Mouse (Mus musculus) ES-E14 (cell line): ENCODE data around the gene Dvl3. TPM values are rescaled to one million over a fixed set of nuclear protein-coding genes. Genes with fewer than 3 reads are reported as not detected.

Source experiments
- DNase-seq: peaks from one replicate; pipeline ENCODE4 v3.0.0-alpha.2; 2013; ENCODE audit warnings: low read depth, low spot score
- H3K27ac ChIP-seq: 2 replicates; pipeline ENCODE4 v1.5.1; 2012; ENCODE audit warnings: low read depth, mild to moderate bottlenecking, low read length, moderate library complexity, mixed read lengths; ENCODE audit not compliant: poor library complexity, insufficient read depth, severe bottlenecking
- H3K36me3 ChIP-seq: 2 replicates; pipeline ENCODE4 v1.6.1; 2012; ENCODE audit warnings: mild to moderate bottlenecking, low read length, moderate library complexity, mixed read lengths; ENCODE audit not compliant: control insufficient read depth, poor library complexity, insufficient read depth, severe bottlenecking
- H3K4me1 ChIP-seq, 2 experiments: fragments of 150-350 bp in 1 of 2; sonication (generic) in 1 of 2; 2 replicates each; pipeline ENCODE4 v1.6.1; 2012; ENCODE audit warnings: low read length in 2 of 2, mild to moderate bottlenecking in 1 of 2, mixed read lengths in 1 of 2; ENCODE audit not compliant: control insufficient read depth in 2 of 2, insufficient read depth in 2 of 2, poor library complexity in 1 of 2
- H3K4me3 ChIP-seq, 2 experiments: fragments of 150-350 bp in 1 of 2; sonication (generic) in 1 of 2; 2 replicates each; pipeline ENCODE4 v1.5.1; 2012; ENCODE audit warnings: low read length in 2 of 2, low read depth in 1 of 2, mild to moderate bottlenecking in 1 of 2, mixed read lengths in 1 of 2; ENCODE audit not compliant: insufficient read depth in 1 of 2, poor library complexity in 1 of 2, severe bottlenecking in 1 of 2
- H3K9ac ChIP-seq: 2 replicates; pipeline ENCODE4 v1.6.1; 2012; ENCODE audit warnings: low read depth, mild to moderate bottlenecking, low read length, mixed read lengths; ENCODE audit not compliant: poor library complexity, insufficient read depth, severe bottlenecking
- H3K9me3 ChIP-seq: fragments of 150-350 bp; sonication (generic); 2 replicates; pipeline ENCODE4 v1.6.1; 2012; ENCODE audit warnings: low read depth, mild to moderate bottlenecking, low read length; ENCODE audit not compliant: control insufficient read depth, insufficient read depth
- CHD2 ChIP-seq: IDR thresholded peaks from 2 replicates; pipeline ENCODE4 v1.6.1; 2014; ENCODE audit warnings: mild to moderate bottlenecking, low read depth, low read length, inconsistent platforms
- HCFC1 ChIP-seq: IDR thresholded peaks from 2 replicates; pipeline ENCODE4 v1.6.1; 2012; ENCODE audit warnings: low read length, inconsistent platforms, borderline replicate concordance; ENCODE audit not compliant: insufficient read depth
- MAFK ChIP-seq: IDR thresholded peaks from 2 replicates; pipeline ENCODE4 v1.6.1; 2014; ENCODE audit warnings: mild to moderate bottlenecking, low read depth, low read length, inconsistent platforms; ENCODE audit not compliant: insufficient read depth
- ZC3H11A ChIP-seq: IDR thresholded peaks from 2 replicates; pipeline ENCODE4 v1.6.1; 2012; ENCODE audit warnings: low read depth, mild to moderate bottlenecking, inconsistent platforms, low read length, borderline replicate concordance
- ZNF384 ChIP-seq: IDR thresholded peaks from 2 replicates; pipeline ENCODE4 v1.6.1; 2012; ENCODE audit warnings: low read depth, low read length, inconsistent platforms
- in situ Hi-C, 2 experiments: fragments of 600-800 bp; cut with MboI; formaldehyde crosslinking; loops; one replicate each; pipeline ENCODE4 v1.15.1; 2025; ENCODE audit warnings: low sequenced_read_pairs in 2 of 2, inconsistent platforms in 1 of 2; ENCODE audit not compliant: unreplicated experiment in 2 of 2
- total RNA-seq: library from RNA; depleted of rRNA; stranded (reverse); fragments of 300-350 nt; gene quantifications from 2 replicates; pipeline ENCODE4 v1.2.3, GENCODE M21; 2012

The Dvl3 gene
- total RNA-seq, 1 experiment, result 10.8 TPM

DNA sequence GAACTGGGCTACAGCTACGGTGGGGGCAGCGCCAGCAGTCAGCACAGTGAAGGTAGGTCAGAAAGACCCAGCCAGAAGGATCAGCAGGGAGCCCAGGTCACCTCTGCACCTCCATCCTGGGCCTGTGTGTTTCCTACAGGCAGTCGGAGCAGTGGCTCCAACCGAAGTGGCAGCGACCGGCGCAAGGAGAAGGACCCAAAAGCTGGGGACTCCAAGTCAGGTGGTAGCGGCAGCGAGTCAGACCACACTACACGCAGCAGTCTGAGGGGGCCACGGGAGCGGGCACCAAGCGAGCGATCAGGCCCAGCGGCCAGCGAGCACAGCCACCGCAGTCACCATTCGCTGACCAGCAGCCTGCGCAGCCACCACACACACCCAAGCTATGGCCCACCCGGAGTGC lies 14.2 kb downstream of the Dvl3 start:
- Histone ChIP-seq H3K9ac (peak overlapping the region; percentile 45), H3K9me3 (no peaks in the 10 kb centered on the region), H3K36me3 (peaks cover 18% of the 10 kb centered on the region), H3K4me3 (peak overlapping the region; percentile 32 to 50), H3K27ac (no peak overlapping the region), H3K4me1 (peaks cover 0 to 4% of the 10 kb centered on the region in 2 experiments; a peak in 1 of 4 replicates)
- in situ Hi-C loops, result no loop called here
- TF ChIP-seq ZC3H11A, result no peak
- TF ChIP-seq ZNF384, result no peak
- TF ChIP-seq CHD2, result no peak
- TF ChIP-seq MAFK, result no peak
- TF ChIP-seq HCFC1, result no peak
- DNase-seq, result no peak

DNA sequence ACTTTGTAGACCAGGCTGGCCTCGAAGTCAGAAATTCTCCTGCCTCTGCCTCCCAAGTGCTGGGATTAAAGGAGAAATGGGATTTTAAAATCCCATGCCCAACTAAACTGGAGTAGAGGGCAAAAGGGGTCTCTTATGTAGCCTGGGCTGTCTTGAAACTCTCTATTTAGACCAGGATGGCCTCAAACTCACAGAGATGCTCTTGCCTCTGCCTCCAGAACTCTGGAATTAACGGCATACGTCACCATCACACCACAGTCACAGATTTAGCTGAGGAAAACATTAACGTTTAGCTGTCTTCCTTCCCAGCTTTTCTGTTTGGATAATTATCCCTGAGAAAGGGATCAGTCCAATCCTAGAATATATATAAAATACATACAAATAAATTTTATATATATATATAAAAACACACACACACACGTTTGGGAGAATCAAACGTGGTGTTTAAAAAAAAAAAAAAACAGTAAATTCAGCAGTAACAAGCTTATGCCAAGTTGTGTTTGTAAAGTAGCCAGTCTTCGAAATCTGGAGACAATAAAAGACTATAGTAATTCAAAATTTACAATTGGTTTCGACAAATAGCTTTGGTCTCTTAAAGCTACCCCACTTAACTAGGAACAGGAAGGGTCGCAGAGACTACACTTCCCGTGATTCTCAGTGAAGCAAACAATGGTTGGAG lies 18.0 kb downstream of the Dvl3 start:
- in situ Hi-C loops, result no loop called here
- H3K4me1 ChIP-seq, result peaks cover 5 to 15% of the 10 kb centered on the region in 2 experiments; a peak in 3 of 4 replicates
- no peak overlapping the region for H3K9ac ChIP-seq
- H3K9me3 ChIP-seq, result no peaks in the 10 kb centered on the region
- TF ChIP-seq CHD2, result no peak; the same call in 1 of the 2 replicates
- TF ChIP-seq ZNF384, result peak; percentile 57; the same call in 1 of the 2 replicates
- no peak for TF ChIP-seq ZC3H11A
- no peak for TF ChIP-seq HCFC1
- no peak for TF ChIP-seq MAFK
- H3K4me3 ChIP-seq, result no peak overlapping the region
- H3K27ac ChIP-seq, result no peak overlapping the region
- H3K36me3 ChIP-seq, result peaks cover 16% of the 10 kb centered on the region
- DNase-seq, result no peak

DNA sequence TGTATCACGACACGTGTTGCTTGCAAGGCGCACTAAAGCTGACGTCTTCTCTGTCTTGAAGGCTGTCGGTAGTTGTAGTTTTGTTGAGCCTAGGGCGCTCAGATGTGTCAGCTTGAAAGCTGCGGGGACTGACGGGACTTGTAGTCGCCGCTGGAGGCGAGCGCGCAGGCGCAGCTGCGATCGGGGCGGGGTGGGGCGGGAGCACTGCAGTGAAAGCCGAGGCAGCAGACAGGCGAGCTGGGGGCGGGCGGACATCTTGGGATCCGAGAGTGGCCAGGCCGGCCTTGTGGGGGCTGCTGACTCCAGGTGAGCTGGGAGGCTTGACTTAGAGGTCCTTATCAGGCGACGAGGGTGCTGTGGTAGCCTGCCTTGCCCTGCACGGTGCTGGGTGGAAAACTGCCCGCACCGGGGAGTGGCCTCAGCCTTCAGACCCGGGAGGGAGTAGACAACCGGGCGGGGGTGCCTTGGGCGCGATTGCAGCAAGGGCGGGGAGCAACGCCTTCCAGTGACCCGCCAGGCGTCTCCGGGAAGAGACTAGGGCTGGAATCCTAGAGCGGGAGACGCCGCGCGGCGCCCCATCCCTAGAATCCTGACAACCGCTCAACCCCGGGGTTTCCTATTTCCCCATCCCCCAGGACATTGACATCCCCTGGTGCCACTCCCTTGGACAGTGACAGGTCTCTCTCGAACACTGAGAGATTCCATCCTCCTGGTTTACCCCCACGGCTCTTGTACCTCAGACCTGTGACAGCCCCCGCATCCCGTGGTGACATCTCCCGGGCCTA lies 18.7 kb downstream of the Dvl3 start, which contains the start of gene Ap2m1:
TSS of gene Ap2m1 (plus strand) at position 183 of the 785 bp plus-strand sequence.
- H3K9me3 ChIP-seq, result no peaks in the 10 kb centered on the region
- DNase-seq, result peak; percentile 94
- in situ Hi-C loops, result no loop called here
- H3K9ac ChIP-seq, result peak within 1 kb of the TSS; percentile 95
- no peak; the same call in 1 of the 2 replicates for TF ChIP-seq ZNF384
- TF ChIP-seq CHD2, result 0 out of 2 replicates have a peak, but pooled peaks have one; percentile 80
- peak; percentile 100 for TF ChIP-seq HCFC1
- peaks cover 5 to 15% of the 10 kb centered on the region in 2 experiments; a peak in 3 of 4 replicates for H3K4me1 ChIP-seq
- peak within 1 kb of the TSS; percentile 72 to 97 for H3K4me3 ChIP-seq
- H3K36me3 ChIP-seq, result peaks cover 18% of the 10 kb centered on the region
- H3K27ac ChIP-seq, result peak within 1 kb of the TSS; percentile 82

DNA sequence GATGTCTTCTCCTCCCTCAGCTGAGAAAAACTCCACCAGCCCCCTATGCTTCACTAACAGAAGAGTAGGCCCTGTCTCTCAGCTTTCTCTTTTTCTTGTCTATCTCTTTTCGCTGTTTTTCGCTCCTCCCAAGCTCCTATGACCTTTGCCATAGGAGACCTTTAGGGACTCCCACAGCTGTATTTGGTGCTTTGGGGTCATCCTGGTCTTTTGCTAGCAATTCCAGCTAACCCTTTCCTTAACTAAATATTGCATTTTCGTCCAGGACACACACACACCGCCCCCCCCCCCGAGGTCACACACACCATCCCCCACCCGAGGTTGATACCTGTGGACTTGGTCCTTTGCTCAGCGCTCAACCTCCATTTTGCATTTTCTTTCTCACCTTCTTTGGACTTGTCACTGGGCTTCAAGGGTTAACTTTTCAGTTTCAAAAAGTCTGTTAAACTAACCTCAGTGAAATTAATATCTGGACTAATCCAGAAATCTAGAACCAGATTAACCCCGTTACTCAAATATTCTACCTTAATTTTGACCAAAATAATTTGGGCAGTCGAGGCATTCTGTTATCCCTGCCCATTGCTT lies 19.4 kb downstream of the Dvl3 start:
- Histone ChIP-seq H3K4me3 (peak overlapping the region; percentile 72 to 97), H3K4me1 (peaks cover 5 to 16% of the 10 kb centered on the region in 2 experiments; a peak in 3 of 4 replicates), H3K9me3 (no peaks in the 10 kb centered on the region), H3K36me3 (peaks cover 21% of the 10 kb centered on the region), H3K27ac (no peak overlapping the region; the same call in 1 of the 2 replicates), H3K9ac (peak overlapping the region; percentile 95; the same call in 1 of the 2 replicates)
- TF ChIP-seq MAFK (no peak), CHD2 (no peak), HCFC1 (no peak), ZC3H11A (no peak), ZNF384 (no peak)
- no peak for DNase-seq
- in situ Hi-C loops, result no loop called here
